Mouse (Mus musculus) adrenal gland, postnatal 36 days (tissue): ENCODE data around the gene Irf4. TPM values are rescaled to one million over a fixed set of nuclear protein-coding genes. Genes with fewer than 3 reads are reported as not detected.

Source experiments
- DNase-seq, 2 experiments: peaks; one replicate each; pipeline ENCODE4 v3.0.0; 2021; ENCODE audit warnings: mixed read lengths in 1 of 2
- total RNA-seq, 2 experiments: library from RNA; stranded (reverse); gene quantifications; 2 replicates each; pipeline ENCODE4 v1.2.3; 2021

The Irf4 gene
- total RNA-seq, 2 experiments from 2014 or later: 29.3 to 38.8 TPM

GRCm38 (mm10) chr13:30802336-30802955 lies 53.4 kb downstream of the Irf4 start:
- no peak for DNase-seq

DNA sequence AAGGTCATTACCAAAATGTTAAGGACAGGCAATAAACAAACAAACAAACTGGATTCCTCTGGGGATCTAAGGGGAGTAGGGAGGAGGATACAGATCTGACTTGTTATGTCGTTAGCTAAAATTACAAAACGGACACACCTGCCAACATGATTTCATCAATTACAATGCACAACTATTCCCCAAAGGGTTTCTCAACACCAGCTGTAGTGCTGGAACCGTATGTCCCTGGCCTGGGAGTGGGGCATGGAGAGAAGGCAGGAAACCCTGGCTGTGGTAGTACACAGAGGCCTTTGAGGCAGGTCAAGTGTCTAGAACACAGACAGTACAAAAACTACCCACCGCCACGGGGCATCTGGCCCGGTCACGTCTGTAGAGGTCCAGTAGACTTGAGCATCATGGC lies 60.2 kb downstream of the Irf4 start:
- DNase-seq: no peak

GRCm38 (mm10) chr13:30813464-30813863 lies 64.4 kb downstream of the Irf4 start:
- no peak for DNase-seq

- no peak for DNase-seq
These were observed 65.2 kb downstream of the Irf4 start for GRCm38 (mm10) chr13:30814256-30814655.

Other genes with a start within 250 kb of the Irf4 start
- gene Uqcrfs1, start 203.9 kb upstream of the Irf4 start, total RNA-seq: 100 to 1,000 TPM; 343 to 370 TPM
- gene Dusp22, start 89.2 kb upstream of the Irf4 start, total RNA-seq: 10 to 100 TPM; 24.9 to 32.8 TPM
- gene Hus1b, start 198.5 kb downstream of the Irf4 start, total RNA-seq: under 1 TPM; 0.46 to 0.96 TPM
- 10 to 100 TPM; 31.0 to 34.9 TPM for gene Exoc2, start 224.9 kb downstream of the Irf4 start, total RNA-seq
- not detected for gene Gm5447, start 225.0 kb downstream of the Irf4 start, total RNA-seq